Mouse (Mus musculus): ENCODE results near the gene Slc9a2. TPM values are rescaled to one million over a fixed set of nuclear protein-coding genes. Genes with fewer than 3 reads are reported as not detected.
A peak's percentile ranks its signal among the peaks of the same experiment; 100 is the strongest.
"Not testable (repeated sequence)": the region's sequence is repeated elsewhere in the genome, so short reads cannot be mapped to it uniquely, and the experiment has no call there.

The Slc9a2 gene
- total RNA-seq, 4 experiments from 2014 or later, result 19.2 to 25.4 (median 21.7) TPM

GRCm38 (mm10) chr1:40705099-40705498, 24.7 kb downstream of the Slc9a2 start:
- DNase-seq (ENCODE audit: low spot score in 2 of 2), result no peak

- no peak for DNase-seq (ENCODE audit: low spot score in 2 of 2)
Observed at GRCm38 (mm10) chr1:40714950-40715349, 34.6 kb downstream of the Slc9a2 start.

GRCm38 (mm10) chr1:40726051-40726450, 45.7 kb downstream of the Slc9a2 start:
- no peak for DNase-seq (ENCODE audit: low spot score in 2 of 2)

DNA sequence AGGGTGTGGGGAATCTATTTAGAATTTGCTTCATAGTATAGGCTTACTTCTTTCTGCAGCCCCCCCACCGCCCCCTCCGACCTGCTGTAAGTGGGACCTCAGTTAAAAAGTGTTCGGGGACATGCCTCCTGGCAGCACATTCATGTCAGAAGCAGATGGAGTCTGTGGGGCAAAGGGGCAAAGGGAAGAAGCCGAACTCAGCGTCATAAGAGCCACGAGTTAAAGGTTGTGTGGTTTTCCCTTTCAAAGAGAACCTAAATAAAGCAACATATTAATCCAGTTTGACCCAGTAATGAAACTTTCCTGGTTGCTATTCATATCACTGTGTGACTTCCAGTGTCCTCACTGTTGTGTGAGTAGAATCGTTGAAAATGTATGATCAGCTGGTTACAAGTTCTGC, 47.0 kb downstream of the Slc9a2 start:
- no peak for DNase-seq (ENCODE audit: low spot score in 2 of 2)

GRCm38 (mm10) chr1:40728636-40729035, 48.3 kb downstream of the Slc9a2 start:
- DNase-seq (ENCODE audit: low spot score in 2 of 2), result no peak

GRCm38 (mm10) chr1:40737671-40738070, 57.3 kb downstream of the Slc9a2 start:
- no peak for DNase-seq (ENCODE audit: low spot score in 2 of 2)

GRCm38 (mm10) chr1:40738246-40738645, 57.9 kb downstream of the Slc9a2 start:
- DNase-seq (ENCODE audit: low spot score in 2 of 2), result not testable (repeated sequence)

- no peak for DNase-seq (ENCODE audit: low spot score in 2 of 2)
Observed at GRCm38 (mm10) chr1:40740739-40741138, 60.4 kb downstream of the Slc9a2 start.

DNA sequence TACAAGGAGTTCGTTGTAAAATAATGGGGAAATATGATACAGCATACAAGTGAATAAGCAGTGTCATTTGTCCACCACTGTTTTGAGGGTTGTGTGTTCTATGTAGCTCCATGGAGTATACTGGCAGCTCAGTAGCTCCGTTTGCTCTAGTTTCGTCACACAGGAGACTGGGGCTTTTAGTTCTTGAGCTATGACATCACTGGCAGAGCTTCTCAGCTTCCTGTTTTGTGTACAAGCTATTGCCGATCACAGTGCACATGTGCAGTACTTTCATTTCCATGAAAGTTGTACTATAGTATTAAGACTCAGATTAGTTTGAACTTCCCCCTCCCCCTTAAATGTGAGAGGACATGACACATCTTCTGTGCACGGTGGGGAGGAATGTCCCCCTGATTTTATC, 65.7 kb downstream of the Slc9a2 start:
- no peak for DNase-seq (ENCODE audit: low spot score in 2 of 2)

- DNase-seq (ENCODE audit: low spot score in 2 of 2), result no peak
Observed at GRCm38 (mm10) chr1:40759751-40760445, 79.5 kb downstream of the Slc9a2 start.

DNA sequence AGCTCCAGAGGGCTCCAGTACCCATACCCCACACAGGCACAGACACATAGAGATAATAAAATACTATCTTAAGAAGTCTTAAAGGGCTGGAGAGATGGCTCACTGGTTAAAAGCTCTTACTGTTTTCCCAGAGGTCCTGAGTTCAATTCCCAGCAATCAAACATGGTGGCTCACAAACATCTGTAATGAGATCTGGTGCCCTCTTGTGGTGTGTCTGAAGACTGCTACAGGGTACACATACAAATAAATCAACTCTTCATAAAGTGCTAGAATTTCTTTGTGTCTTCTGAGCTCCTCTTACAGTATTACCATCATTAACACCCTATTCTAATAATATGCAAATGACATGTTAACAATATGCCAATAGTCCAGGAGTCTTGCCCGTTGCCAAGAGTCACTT, 83.7 kb downstream of the Slc9a2 start:
- no peak for DNase-seq (ENCODE audit: low spot score in 2 of 2)

- no peak for DNase-seq (ENCODE audit: low spot score in 2 of 2)
Observed at GRCm38 (mm10) chr1:40764701-40765275, 84.4 kb downstream of the Slc9a2 start.

DNA sequence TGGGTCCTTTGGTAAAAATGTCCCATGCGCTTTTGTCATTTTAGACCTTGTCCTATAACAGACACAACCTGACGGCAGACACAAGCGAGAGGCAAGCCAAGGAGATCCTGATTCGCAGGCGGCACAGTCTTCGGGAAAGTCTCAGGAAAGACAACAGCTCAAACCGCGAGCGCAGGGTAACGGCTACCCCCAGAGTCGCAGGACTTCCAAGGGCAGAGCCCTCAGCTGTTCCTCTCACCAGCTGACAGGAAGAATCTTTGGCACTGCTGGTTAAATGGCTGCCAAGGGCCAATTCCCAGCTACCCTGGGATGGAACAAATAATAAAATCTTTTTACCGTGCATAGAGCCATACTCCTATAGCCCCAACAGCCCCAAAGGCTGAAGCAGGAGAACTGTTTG, 85.1 kb downstream of the Slc9a2 start:
- no peak for DNase-seq (ENCODE audit: low spot score in 2 of 2)

DNA sequence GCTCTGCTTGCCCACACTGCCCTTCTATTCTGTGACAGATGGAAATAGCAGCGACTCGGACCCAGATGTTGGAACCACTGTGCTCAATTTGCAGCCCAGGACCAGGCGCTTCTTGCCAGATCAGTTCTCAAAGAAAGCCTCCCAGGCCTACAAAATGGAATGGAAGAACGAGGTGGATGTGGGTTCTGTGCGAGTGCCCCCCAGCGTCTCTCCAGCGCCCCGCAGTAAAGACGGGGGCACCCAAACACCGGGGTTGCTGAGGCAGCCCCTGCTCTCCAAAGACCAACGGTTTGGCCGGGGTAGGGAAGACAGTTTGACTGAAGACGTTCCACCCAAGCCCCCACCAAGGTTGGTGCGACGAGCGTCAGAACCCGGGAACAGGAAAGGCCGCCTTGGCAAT, 87.2 kb downstream of the Slc9a2 start:
- DNase-seq (ENCODE audit: low spot score in 2 of 2), result no peak

DNA sequence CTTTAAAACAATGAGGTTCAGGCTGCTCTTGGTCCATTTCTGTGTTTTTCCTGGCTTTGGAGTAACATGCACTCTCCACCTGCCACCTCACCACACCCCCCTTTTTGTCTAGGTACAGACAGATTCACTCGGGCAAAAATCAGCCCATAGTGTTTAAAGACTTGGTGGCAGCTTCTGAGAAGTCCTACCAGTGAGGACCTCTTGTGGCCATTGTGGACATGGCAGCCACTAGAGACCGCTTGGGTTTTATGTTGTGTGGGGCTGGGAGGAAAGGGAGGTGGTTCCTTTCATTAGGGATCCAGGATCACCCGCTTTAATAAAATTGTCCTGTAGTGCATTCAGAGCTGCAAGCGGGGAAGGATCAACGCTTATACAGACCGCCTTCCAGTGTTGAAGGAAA, 88.2 kb downstream of the Slc9a2 start:
- DNase-seq (ENCODE audit: low spot score in 2 of 2), result peak; percentile 15 to 54

GRCm38 (mm10) chr1:40769331-40769894, 89.0 kb downstream of the Slc9a2 start:
- DNase-seq (ENCODE audit: low spot score in 2 of 2), result no peak

- no peak for DNase-seq (ENCODE audit: low spot score in 2 of 2)
Observed at GRCm38 (mm10) chr1:40771196-40771970, 91.0 kb downstream of the Slc9a2 start.

DNA sequence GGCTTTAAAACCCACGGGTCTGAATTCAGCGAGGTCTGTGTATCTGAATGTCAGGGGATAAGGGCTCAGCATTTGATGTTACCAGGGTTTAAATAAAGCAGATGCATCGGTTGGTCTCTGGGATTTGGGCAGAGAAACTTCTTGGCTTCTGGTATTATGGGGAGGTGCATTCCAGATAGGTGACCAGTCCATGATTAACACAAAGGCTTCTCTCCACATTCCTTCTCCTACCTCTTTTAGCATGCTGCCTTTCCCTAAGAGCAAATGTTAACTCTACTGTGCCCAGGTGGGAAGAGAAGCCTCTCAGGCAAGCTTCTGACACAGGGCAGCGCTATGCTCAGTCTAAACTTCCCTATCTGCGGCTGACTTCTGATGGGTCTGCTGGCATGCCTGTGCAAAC, 92.9 kb downstream of the Slc9a2 start:
- no peak for DNase-seq (ENCODE audit: low spot score in 2 of 2)

- no peak for DNase-seq (ENCODE audit: low spot score in 2 of 2)
Observed at GRCm38 (mm10) chr1:40774040-40774439, 93.7 kb downstream of the Slc9a2 start.

GRCm38 (mm10) chr1:40776102-40776501, 95.7 kb downstream of the Slc9a2 start:
- no peak for DNase-seq (ENCODE audit: low spot score in 2 of 2)

DNA sequence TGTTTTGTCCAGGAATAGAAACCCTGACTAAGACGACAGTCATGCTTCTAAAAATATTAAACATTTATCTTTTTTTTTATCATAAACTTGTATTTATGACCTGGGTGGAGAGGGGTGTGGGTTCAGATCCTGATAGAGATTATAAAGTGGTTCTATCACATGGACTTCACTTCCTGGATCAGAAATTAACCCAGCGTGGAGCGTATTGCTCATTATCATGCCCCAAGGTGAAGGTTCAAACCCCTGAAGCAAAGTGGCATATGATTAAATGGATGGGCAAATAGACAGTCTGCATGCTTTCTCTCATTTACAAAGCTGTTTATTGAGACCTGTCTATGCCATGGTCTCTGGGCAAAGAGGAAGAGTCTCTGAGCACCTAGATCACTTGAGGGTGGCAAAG, 96.4 kb downstream of the Slc9a2 start:
- DNase-seq (ENCODE audit: low spot score in 2 of 2), result no peak

DNA sequence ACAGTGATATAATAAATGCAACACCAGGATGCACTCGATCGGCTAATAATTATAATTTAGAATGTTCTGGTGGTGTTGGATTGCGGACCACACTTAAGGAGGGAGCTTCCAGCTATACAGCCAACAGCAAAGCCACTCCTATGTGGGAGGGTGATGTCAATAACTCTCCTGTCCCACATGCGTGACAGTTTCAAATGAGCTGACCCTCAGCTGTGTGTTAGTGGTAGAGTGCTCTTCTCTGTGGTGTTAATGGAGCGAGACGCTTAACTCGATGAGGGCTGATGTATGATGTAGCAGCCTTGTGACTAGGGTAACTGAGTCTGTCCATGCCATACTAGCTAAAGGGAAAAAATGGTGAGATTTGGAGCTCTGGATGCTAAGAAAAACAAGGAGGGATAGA, 103.1 kb downstream of the Slc9a2 start:
- no peak for DNase-seq (ENCODE audit: low spot score in 2 of 2)
